Mouse (Mus musculus) sigmoid colon, adult 10 weeks (tissue): Measurements from ENCODE around the gene Ifit1bl1. TPM values are rescaled to one million over a fixed set of nuclear protein-coding genes. Genes with fewer than 3 reads are reported as not detected.

ENCODE experiments used
- polyA plus RNA-seq: library from polyadenylated mRNA; stranded (reverse); fragments of 350-450 nt; fragmentation: Illumina TruSeq; extraction: RNeasy Lipid Tissue Mini Kit (QIAGEN cat#74804); gene quantifications from one replicate; pipeline ENCODE4 v1.2.3, GENCODE M21; 2014; ENCODE audit warnings: low read depth, low replicate concordance

The Ifit1bl1 gene
- polyA plus RNA-seq = 670 TPM

DNA sequence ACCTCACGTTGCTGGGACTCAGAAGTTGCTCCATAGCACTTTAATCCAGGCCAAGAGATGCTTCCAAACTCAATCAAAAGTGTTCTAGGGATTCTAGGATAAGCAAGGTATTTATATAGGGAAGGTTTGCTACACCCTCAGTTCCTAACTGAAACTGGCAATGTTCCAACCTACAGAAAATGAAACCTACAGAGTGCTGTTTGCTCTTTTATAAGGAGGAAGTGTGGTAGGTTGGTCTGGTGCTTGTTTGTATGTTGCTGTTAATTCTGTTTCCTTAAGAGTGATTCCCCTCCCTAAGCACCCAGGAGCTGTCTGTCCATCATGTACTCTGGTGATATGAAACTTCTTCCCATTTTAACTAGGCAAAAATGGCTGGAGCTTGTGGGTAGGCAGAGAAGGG, at the start of gene Ifit1bl1:
Gene Ifit1bl1 (minus strand): TSS at position 69 of the 400 bp plus-strand sequence.

DNA sequence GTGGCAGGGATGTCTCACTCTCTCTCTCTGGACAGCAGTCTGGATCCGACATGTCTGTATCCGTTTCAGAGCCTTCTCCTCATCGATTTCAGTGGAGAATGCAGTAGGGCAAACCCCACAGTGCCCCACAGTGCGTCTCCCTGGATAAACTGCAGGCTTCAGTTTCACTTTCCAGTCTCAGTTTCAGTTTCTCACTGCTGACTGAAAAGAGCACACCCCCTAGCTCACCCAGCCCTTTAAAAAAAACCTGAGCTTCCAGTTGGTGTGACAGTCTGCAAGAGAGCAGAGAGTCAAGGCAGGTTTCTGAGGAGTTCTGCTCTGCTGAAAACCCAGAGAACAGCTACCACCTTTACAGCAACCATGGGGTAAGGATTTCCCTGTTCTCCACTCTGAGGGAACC, 38.9 kb upstream of the Ifit1bl1 start, which contains the start of the genes Ifit1bl2 and Ifit1:
Gene Ifit1bl2 (minus strand): TSS at position 121 of the 400 bp plus-strand sequence.
Gene Ifit1 (plus strand): TSS at position 249 of the 400 bp plus-strand sequence.

DNA sequence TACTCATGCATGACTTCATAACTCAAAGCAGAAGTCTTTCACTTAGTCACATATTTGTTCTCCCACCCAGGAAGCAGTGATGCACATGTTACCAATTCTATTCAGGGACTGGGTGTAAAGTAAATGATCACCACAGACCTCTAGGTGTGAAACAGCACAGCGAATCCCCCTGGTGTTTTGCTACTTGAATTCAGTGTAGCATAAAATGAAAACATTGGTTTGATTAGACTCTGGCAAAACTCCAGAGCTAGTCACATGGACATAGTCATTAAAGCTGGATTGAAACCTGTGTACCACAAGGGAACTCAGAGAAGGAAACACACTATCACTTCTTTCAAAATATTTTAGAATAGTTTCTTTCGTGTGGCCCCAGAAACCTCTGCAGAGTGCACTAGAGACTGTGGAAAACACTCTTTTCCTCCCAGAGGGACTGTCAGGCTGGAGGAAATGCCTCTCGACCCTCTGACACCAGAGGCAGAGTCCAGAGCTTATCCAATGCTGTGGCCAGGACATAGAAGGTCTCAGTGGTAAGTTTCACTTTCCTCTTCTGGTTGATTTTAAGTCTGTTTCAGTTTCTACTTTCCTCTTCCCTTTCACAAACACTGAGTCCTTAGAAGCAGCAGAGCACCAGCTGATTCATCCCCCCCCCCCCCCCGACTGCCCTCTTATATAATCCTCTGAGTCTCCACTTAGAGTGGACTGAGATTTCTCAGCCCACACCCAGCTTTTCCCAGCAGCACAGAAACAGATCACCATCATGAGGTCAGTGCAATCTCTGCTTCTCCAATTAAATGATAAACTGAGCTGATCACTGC, 5.7 kb upstream of the Ifit1bl1 start, which contains the start of gene Ifit3b:
Gene Ifit3b (plus strand): TSS at position 734 of the 815 bp plus-strand sequence.

DNA sequence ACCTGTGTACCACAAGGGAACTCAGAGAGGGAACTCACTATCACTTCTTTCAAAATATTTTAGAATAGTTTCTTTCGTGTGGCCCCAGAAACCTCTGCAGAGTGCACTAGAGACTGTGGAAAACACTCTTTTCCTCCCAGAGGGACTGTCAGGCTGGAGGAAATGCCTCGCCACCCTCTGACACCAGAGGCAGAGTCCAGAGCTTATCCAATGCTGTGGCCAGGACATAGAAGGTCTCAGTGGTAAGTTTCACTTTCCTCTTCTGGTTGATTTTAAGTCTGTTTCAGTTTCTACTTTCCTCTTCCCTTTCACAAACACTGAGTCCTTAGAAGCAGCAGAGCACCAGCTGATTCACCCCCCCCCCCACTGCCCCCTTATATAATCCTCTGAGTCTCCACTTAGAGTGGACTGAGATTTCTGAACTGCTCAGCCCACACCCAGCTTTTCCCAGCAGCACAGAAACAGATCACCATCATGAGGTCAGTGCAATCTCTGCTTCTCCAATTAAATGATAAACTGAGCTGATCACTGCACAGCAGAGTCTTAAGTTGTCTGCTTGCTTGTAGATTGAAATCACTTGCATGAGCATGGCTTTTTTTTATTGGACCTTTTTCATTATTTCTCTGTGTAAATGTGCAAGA, 18.5 kb downstream of the Ifit1bl1 start, which contains the start of gene Ifit3:
Gene Ifit3 (plus strand): TSS at position 406 of the 641 bp plus-strand sequence.

DNA sequence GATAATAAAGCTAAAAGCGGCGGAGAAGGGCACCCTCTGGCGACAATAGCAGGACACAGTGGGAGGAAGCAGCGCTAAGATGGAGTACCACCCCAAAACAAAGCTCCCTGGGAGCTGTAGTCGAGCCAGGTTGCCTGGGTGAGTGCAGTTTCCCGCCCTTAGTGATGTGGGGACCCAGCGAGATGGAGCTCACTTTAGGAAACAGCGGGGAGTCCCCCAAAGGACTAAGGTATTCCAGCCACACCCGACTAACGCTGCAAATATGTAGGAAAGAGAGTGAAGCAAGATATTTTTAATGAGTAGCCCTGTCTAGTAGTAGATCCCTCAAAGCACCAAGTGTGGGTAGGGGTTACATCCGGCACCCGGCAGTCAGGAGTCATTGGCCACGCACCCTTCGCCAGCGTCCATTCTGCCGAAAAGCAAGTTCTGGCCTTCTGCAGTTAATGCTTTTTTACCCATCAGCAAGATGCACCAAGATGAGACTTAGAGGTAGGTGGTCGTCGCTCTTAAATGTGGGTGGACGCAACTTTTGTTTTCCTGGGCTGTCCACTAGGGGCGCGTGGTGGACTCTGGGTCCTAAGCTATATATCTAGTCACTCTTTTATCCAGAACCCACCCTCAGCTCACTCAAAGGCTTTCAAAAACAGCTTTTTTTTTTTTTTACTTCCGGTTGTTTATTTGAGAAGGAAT, 51.1 kb downstream of the Ifit1bl1 start, which contains the start of gene Ifit2:
Gene Ifit2 (plus strand): TSS at position 161 of the 690 bp plus-strand sequence.

Other genes starting within 250 kb of the Ifit1bl1 start
- 2.9 TPM for gene Ch25h, start 126.8 kb downstream of the Ifit1bl1 start, polyA plus RNA-seq
- gene Lipa, start 74.5 kb downstream of the Ifit1bl1 start, polyA plus RNA-seq = 65.5 TPM
- 27.3 TPM for gene Ifit2, start 51.3 kb downstream of the Ifit1bl1 start, polyA plus RNA-seq
- 13.4 TPM for gene Ifit3, start 18.4 kb downstream of the Ifit1bl1 start, polyA plus RNA-seq
- gene Ifit3b, start 6.0 kb upstream of the Ifit1bl1 start, polyA plus RNA-seq = 6.4 TPM
- 25.4 TPM for gene Ifit1bl2, start 38.8 kb upstream of the Ifit1bl1 start, polyA plus RNA-seq
- 32.0 TPM for gene Ifit1, start 38.9 kb upstream of the Ifit1bl1 start, polyA plus RNA-seq
- 15.1 TPM for gene Slc16a12, start 145.3 kb upstream of the Ifit1bl1 start, polyA plus RNA-seq